Mouse (Mus musculus) frontal cortex, postnatal 10 days (tissue): ENCODE data around the gene Twsg1.

Experiments
- DNase-seq, 2 experiments: peaks; one replicate each; pipeline ENCODE4 v3.0.0; 2022; ENCODE audit warnings: low spot score in 2 of 2, mixed read lengths in 1 of 2

The Twsg1 gene

DNA sequence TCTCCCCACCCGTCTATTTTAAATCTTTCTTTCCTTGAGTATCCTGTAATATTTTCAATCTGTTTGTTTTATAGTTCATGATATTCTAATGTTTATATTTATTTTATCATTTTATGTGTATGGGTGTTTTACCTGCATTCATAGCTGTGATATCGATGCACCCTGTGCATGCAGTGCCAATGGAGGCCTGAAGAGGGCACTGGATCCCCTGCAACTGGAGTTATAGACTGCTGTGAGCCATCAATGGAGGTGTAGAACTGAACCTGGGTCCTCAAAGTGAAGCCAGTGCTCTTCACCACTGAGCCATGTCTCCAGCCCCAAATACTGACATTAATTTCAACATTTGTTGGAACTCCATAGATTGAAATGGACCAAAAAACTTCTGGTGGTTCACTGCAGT is 17.3 kb downstream of the Twsg1 start:
- DNase-seq: no peak

DNA sequence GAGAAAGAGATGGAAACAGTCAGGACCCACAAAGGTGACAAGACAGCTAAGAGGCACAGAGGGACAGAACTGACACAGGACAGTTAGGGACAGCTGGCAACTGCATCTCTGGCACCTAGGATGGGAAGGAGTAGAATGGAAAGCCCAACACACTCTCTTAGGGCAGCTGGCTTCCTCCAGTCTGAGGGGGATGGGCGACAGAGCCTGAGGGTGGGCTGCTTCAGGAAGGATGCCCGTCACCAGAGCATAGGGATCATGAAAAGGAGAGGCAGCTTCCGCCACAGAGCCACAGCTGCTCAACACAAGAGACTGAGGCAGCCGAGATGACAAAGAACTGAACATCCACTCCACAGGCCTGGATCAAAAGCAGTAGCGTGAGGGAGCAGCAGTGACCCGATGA is 19.5 kb downstream of the Twsg1 start:
- DNase-seq: no peak

DNA sequence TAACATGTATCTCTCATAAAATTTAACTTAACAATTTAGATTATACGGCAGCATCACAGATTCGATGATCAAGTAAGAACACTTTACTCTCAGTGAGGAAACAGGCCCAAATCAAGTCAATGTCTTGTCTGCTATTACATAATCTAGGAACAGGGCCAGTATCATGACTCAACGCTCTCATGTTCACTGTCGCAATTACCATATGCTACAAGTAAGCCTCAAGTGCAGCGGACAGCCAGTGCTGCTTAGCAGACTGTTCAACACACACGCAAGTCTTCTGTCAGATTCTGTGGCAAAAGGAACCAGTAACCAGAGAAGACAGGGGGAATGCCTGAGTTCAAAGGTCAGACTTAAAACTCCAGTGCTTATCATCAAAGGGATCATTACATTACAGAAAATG is 20.1 kb downstream of the Twsg1 start:
- DNase-seq: peak in 1 of 2 experiments; percentile 31

DNA sequence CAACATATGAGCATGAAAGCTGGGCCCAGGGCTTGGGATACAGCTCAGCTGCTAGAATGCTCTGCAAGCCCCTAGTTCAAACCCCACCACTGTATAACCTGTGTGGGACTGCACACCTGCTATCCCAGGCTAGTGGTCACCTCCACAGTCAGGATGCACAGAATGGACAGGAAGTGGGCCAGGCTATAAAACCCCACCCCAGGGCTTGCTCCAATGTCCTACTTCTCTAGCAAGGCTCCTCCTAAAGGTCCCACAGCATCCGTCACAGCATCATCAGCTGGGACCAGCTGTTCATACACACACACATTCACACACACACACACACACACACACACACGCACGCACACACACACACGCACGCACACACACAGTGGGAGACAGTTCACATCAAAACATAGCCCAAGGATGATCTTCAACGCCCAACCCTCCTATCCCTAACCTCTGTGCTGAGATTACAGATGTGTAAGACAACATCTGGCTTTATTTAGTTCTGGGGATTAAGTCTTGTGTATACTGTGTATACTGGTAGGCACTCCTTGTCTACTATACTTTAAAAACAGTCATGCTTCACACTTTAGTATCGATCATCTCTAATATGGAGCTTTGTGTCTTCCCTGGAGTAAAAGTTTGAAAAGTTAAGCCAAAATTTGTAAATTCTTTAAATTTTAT is 20.7 kb downstream of the Twsg1 start:
- DNase-seq: no peak

DNA sequence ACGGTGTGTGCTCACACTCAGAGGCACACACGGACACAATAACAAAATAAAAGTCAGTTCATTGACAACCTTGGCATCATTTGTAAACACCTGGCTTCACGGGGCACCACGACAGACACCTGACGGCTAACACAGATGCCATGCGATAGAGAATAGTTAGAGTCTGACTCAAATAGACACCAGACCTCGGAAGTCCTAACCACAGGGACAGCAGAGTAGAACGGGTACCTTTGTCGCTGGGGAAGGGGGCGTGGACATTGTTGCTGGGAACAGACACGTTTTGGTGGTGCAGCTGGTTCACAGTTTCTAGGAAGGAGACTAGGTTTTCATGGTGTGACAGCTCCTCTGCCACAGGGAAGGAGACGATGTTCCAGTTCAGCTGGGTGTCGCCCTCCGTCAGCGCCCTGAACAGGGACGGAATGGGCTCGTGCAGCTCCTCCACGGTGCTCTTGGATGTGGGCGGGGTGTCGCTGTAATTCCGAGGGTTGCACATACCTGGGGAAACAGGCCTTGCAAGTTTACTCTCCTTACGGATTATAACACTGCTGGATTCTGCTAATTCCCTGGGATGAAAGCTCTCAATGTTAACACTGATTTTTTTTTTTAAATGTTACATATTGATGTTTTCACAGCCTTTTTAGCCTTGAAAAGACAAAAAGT is 21.6 kb downstream of the Twsg1 start:
- no peak for DNase-seq

DNA sequence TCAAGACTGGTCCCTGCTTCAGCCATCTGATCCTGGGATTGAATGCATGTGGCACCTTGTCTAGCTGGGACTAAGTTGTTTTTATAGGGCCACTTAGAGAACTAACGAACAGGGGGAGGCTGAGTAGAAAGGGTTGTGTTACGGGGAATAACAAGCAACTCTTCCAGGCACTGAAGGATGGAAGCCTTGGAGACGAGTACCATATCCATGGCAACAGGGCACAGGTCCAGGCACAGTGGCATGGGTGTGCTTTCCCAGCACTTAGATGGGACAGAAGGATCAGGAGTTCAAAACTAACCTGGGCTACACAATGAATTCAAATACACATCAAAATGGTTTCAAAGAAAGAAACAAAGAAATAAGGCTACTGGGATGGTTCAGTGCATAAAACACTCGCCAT is 23.9 kb downstream of the Twsg1 start:
- peak in 1 of 2 experiments; percentile 31 for DNase-seq

DNA sequence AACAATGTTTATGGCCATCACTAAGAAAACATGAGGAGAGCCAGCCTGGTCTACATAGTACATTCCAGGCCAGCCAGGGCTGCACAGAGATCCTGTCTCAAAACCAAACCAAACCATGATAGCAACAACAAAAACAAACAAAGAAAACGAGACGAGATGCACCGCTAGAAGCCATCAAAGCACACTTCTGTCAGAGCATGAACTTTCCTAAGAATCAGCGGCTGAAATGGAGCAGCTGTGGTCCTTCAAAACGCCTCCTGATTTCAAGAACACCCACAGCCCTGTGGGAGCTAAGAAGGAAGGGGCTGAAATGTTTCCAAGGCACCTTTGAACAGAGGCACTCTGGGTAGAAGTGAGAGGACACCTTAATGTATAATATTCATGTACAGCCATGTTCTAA is 26.8 kb downstream of the Twsg1 start:
- DNase-seq: no peak

DNA sequence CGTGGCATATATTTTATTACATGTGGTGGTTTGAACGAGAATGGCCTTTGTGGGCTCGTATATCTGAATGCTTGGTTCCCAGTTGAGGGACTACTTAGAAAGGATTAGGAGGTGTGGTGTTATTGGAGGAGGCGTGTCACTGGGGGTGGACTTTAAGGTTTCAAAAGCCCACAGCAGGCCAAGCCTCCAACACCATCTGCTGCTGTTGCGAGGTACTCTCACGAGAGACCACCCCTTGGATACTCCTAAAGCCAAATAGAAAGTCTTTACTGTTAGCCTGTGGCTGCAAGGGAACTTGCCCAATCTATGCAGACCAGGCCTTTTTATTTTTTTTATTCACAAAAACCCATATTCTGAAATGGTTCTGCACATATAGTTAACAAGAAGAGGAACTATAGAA is 29.1 kb downstream of the Twsg1 start:
- no peak for DNase-seq

DNA sequence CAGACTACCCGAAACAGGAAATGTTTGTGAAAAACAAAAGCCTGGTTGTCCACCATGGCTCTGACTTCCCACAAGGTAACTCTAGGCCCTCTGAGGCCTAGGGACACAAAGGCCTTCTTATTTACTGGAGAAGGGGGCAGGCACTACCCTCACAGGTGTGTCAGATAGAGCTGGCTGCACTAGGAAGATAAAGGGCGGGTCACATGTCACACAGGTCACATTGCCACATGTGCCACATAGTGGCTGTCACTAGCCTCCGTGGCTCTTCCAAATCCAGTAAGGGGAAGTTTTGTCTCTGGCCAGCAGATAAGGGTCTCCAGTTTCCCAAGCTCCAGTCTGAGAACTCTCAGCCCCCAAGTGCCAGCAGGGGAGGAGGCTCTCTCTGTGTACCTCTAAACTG is 31.8 kb downstream of the Twsg1 start:
- no peak for DNase-seq

DNA sequence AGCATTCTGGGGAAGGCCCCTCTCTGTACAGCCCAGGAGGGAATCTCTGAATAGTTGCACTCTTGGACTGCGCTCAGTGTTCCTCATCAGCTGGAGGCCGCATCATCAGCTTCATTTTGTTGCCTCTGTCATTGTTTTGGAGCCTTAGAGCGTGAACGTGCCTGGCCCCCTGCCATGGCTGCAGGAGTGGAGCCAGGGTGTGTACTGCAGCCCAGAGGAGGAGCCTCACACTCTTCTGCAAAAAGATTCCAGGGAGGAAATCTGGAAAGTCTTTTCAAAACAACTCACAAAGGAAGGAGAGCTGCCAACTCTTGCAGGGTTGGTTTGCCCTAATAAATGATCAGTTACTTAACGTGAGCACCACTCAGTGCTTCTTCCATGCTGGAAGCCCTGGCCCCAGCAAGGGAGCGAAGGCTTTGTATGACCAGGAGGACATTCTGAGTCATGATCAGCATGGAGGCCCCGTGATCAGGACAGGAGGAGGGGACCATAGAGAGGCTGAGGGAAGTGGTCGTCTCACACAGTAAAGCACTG is 34.8 kb downstream of the Twsg1 start:
- peak; percentile 78 to 80 for DNase-seq

DNA sequence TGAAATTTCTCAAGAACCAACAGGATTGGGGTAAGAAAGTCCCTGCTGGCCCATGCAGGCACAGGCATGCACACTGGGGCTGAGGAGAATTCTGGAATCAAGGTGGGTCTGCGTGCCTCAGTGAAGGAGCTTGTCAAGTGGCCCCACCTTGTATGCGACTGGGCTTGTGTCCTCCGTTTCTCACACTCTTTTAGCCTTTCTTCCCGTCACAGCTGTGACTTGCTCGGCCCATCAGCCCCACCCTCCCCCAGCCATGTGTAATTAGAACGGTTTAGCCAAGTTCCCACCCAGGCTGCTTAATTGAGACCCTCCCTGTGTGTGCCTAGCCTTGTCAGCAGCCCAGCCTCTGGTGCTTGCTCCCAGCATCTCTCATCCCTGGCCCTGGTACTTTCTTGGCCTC is 36.9 kb downstream of the Twsg1 start:
- DNase-seq: no peak

DNA sequence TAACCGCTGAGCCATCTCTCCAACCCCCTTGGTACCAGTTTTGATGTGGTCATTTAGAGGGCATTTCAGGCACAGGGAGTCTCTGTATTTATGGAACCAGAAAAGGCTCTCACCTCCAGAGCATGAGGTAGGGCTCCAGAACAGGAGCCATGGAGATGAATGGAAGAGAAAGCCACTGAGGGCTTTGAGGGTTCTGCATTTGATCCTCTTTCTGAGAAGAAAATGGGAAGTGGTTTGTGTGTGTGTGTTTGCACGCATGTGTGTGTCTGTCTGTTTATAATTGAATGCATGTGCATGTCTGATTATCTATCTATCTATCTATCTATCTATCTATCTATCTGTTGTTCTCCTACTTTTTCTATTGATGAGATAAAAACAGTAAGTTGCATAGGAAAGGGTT is 38.8 kb downstream of the Twsg1 start:
- no peak for DNase-seq

DNA sequence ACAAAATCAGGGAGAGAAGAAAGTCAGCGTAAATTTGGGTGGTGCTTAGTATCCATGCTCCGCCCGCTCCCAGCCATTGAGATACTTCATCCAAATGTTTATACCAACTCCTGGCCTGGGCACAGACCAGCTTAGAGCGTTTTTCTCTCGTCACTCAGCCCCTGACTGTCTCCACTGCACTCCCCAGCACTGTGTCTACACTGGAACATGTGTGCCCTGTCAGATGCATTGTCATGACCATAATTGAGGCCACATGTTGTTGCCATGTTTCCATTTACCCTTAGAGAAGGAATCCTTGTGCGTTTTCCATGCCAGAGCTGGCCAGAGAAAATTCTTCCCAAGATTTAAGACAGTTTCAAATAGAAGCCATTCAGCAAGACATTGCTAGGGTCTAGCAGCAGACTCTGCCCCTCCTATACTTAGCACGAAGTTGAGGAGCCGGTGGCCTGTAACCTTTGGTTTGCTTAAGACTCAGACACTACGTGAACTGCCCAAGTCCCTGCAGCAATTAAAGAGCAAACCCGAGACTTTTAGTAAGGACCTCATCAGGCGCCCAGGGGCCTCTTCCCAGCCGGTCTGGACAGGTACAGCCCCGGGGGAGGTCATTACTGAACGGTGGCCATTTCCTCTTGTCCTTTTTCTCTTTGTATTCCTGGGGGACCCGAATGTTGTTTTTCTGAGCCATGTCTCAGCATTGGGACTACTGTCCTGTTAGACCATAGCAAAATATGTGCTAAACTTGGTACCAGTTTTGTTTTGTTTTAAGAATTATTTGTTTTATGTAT is 39.5 kb downstream of the Twsg1 start:
- no peak for DNase-seq

DNA sequence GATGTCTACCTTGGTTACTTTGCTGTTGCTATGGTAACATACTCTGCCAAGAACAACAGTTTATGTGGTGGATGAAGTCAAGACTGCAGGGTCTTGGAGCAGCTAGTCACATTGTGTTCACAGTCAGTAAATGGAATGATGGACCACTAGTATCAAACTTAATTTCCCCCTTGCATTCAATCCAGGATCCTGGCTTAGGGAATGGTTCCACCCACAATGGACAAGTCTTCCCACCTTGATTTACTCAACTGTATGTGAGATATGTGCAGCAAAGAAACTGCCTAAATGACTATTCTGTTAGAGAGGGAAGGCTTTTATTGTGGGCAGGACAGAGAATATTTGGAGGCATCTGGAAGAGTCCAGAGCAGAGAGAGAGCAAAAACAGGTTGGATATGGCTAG is 42.8 kb downstream of the Twsg1 start:
- no peak for DNase-seq

DNA sequence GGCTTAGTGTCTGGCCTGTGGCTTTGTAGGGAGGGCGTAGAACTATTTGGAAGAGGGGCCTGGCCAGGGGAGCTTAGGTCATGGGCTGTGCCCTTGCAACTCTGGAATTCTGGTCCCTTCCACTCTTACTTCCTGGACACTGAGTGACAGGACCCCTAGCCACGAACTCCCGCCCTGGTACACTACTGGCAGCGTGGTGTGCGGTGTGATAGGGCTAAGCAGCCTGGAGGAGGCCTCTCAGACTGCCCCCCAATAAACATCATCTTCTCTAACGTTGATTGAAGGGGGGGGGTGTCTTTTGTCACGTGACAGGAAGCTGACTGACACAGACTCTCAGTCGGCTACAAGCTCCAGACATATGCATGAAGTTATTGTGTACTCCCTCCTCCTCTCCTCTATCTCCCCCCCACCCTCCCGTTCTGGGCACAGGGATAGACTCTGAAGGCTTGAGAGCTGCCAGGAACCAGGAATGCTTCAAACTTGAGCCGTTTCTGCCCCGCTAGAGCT is 44.1 kb downstream of the Twsg1 start:
- no peak for DNase-seq

DNA sequence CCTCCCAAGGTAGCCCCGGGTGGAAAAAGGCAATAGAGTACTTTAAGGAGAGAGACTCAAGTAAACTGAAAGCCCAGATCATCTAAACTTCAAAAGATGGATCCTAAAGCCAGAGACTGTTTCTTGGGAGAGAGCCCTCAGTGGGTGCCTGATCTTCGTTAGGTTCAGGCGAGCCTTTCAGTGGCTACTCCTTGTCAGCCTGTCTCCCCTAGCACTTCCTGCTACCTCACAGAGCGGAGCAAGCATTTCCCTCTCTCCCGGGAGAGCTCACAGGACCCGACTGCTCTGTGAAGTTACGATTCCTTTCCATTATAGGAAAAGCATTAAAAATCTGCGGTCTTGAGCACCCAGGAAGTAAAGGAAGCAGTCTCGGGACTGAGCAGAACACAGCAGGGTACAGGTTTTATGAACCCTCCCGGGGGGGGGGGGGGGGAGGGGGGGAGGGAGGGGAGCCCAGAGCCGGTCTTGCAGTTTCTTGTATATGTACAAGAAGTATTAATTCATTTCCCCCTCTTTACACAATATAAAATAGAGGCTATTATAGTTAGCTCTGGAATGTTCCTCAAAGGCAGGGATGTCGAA is 44.6 kb downstream of the Twsg1 start:
- no peak for DNase-seq

DNA sequence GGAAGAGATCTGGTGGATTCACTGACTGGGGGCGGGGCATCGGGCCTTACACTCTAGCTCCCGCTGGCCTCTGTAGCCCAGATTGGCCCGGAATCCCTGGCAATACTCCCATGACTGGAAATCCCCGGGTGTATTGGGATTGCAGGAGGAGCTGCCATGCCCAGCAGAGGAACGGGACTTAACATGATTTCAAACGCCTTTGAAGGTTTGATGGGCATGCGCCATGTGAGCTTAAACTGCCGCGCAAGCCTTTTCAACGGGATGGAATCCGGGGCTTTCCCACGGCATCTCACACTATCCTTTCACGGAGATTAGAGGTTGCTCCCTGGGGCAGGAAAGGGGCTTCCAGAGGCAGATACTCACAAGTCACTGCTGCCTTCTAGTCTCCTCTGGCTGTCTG is 45.8 kb downstream of the Twsg1 start:
- no peak for DNase-seq

DNA sequence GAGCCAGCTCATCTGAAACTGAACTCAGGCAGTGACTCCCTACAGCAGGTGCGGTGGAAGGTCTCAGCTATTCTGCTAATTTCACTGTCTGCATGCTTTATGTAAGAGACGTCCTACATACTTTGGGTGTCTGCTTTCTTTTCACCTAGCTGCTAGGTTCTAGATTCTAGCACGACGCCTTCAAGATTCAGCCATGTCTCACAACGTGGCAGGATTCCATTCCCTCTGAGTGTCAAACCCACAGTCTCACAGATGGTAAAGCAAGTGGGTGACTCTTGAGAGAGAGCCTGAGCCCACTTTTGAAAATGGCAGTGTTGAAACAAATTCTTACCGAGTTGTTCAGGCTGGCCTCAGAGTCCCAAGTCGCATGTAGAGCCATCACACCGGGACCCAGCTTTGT is 47.2 kb downstream of the Twsg1 start:
- DNase-seq: no peak

DNA sequence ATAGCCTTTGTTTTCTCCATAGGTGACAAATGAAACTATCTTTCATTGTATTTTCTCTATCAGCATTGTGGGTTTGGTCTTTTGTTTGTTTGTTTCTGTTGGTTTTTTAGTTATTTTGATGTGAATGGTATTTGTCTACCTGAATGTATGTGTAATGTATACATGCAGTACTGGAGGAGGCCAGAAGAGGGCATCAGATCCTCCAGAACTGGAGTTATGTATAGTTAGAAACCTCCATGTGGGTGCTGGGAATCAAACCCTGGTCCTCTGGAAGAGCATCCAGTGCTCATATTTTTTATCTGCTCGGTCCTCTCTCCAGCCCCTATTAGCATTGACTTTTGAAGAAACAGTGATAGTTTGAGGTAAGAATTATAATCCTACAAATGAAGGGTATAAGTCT is 48.0 kb downstream of the Twsg1 start:
- no peak for DNase-seq

DNA sequence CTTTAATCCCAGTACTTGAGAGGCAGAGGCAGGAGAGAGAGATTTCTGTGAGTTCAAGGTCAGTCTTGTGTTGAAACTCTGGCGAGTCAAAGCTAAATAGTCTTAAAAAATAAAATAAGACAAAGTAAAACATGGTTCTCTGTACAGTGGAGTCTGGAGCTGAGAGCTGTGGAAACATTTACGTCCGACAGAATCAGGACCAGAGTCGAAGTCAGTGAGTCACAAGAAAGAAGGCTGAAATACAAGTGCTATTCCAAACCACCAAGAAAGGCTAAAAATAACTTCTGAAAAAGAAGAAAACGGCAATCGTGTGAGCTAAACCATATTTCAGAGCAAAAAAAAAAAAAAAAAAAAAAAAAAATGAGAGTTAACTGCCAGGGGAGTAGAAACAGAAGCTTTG is 48.7 kb downstream of the Twsg1 start:
- no peak for DNase-seq

DNA sequence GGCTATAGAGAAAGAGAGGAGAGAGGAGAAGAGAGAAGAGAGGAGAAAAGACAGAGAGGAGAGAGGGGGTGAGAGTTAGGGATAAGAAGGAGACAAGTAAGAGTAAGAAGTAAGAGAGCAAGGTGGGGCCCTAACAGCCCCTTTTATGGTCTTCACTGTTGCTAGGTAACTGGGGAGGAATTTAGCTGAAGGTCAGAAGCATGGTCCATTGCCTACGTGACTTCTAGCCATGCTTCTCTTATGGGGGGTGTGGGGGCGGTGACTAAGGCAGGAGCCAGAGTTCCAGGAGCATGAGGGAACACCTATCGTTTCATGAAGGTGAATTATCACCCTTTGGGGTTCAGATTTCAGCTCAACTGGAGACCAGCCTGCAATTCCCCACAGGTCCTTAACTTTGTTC is 55.0 kb downstream of the Twsg1 start:
- no peak for DNase-seq

DNA sequence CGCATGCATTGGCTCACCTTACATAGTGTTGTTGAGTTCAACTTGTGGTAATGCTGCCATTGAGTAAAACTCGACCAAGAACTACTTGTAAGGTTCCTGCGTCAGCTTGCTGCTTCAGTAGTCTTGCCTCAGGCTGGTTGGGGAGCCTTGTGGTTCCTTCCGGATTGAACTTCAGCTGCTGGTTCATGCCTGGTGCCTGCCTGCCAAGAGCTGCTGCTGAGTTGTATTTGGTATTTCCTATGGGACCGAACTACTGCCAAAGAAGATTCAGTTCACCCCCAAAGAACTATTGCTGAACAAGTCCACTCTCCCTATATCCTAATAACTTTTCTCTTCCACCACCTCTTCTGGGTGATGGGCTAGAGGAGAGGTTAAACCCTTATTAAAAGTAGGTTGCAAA is 61.5 kb downstream of the Twsg1 start:
- DNase-seq: no peak
